Mouse (Mus musculus): ENCODE measurements around the gene Cog5.
"Not testable (repeated sequence)": the region's sequence is repeated elsewhere in the genome, so short reads cannot be mapped to it uniquely, and the experiment has no call there.

Cog5 gene

DNA sequence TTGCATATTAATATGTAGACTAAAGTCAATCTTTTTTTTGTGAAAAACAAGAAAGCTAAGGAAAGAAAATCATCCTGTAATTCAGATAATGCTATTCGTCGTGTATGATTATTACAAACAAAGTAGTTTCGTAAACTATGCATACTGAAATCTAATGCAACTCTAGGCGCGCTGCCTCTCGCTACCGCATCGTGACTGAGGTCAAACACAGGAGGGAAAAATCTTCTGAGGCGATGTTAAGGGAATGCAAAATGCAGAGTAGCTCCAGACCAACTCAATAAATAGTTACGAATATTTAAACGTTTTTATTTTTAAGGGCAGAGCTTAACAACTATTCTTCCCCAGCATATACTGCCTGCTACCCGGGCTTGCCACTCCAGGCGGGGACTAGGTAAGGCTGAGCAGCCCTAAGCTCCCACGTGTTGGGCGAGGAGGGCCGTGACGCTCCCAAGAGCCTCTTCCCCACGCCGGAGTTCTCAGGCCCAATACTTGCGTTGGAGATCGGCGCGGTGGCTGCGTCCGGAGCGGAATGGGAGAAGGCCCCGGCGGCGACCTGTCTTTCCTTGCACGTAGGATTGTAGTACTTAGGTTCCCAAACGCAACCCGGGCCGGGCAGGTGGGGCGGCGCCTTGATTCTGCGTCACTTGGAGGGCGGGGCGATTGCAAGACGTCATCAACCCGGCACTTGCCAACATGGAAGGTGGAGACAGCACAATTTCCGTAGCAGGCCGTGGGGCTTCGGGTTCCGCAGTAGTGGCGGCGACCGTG lies at the start of gene Cog5, which contains the start of gene Dus4l:
Gene Cog5, plus strand, starts transcription at position 673 of the 768 bp plus-strand sequence.
Gene Dus4l, minus strand, starts transcription at position 630 of the 768 bp plus-strand sequence.
- peak; percentile 92 for DNase-seq

DNA sequence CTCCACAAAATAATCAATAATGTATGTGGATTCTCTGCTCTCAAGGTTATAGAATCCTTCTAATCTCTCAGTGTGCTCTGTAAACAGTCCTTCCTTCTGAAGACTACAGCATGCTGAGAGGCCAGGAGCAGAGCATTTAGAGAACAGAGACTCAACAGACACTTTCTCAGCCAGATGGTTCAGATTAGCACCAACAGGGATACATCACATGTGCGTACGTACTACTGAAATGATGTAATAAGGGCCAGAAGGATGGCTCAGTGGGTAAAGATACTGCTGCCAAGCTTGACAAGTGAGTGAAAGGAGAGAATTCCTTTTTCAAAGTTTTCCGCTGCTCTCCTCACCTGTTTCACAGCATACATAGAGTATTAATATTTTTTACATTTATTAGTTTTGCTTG lies 49.8 kb upstream of the Cog5 start:
- DNase-seq = peak; percentile 51

DNA sequence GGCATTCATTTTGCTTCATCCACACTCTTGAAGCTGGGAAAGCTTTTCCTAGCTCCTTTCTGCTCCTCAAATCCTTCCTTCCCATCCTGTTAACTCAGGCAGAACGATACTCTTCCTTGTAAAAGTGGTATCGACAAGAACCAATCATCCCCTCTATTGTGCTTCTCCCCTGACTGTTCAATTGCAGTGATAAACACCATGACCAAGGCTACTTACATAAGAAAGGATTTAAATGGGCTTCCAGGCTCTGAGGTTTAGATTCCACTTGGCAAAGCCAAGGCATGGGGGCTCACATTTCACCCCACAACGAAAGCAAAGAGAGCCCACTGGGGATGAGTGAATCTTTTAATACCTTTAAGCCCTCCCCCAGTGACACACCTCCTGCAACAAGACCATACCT lies 46.5 kb upstream of the Cog5 start:
- DNase-seq = no peak

DNA sequence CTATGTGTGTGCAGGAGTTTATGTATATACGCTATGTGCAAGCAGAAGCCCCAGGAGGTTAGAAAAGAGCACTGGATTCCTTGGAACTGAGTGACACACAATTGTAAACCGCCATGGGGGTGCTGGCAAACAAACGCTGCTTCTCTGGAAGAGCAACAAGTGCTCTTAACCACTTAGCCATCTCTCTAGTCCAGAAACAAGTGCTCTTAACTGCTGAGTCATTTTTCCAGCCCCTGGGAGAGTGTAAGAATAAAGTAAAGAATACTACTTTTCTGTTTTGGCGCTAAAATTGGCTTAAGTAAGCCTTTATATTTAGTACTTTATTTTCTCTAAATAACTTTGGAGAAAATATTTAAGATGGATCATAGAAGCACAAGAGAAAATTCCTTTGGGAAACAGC lies 41.3 kb upstream of the Cog5 start:
- DNase-seq = no peak

DNA sequence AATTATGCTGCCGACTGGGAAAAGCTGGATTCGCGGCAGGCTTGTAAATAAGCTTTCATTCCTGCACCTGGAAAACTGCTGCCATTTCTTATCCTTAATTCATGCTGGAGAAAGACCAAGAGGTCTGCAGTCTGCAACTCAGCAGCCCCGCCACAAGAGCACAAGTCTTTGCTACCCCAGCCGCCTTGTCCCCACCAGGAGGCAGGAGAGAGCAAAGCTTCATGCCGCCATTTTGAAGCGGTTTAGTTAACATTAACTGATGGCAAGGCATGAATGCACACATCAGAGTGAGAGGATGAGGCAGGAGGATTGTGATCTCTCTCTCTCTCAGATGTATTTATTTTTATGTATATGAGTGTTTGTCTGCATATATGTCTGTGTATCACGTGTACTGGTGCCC lies 34.6 kb upstream of the Cog5 start:
- DNase-seq = no peak

DNA sequence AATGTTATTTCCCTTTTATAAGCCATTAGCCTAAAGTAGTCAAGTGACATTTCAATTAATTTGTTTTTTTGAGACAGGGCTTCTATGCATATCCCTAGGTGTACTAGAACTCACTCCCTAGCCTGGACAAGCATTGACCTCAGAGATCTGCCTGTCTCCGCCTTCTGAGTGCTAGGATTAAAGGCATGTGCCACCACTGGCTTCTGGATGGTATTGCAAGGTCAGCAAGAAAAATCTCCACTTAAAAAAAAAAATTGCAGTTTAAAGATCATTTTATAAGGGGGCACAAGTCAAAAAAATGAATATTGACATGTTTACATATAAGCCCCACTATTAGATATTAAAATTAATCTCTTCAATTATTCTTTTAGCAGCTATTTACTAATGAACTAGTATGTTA lies 29.7 kb upstream of the Cog5 start:
- no peak for DNase-seq

DNA sequence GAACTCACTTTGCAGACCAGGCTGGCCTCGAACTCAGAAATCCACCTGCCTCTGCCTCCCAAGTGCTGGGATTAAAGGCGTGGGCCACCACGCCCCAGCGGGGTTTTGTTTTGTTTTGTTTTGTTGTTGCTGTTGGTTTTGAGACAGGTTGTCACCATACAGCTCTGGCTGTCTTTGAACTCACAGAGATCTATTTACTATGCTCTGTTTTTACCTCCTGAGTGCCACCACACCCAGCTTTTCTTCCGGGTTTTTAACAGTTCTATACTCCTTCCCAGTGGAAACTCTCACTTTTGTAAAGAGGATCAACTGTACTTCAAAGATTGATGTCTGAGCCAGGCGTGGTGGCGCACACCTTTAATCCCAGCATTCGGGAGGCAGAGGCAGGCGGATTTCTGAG lies 26.3 kb upstream of the Cog5 start:
- not testable (repeated sequence) for DNase-seq

DNA sequence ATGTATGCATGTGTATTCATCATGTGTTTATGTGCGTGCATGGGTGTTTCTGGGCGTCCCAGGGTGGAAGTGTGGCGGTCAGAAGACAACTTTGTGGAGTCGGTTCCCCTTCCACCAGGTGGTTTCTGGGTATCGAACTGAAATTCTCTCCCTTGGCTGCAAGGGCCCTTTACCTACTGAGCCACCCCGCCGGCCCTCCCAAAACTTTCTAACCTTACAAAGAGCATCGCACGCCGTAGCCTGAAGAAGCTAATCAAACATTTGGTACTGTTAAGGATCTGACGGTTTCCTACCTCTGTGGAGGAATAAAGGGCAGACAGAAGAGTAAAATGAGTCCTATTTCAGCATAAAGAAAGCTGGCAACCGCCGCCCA lies 20.7 kb upstream of the Cog5 start:
- DNase-seq = peak; percentile 54

DNA sequence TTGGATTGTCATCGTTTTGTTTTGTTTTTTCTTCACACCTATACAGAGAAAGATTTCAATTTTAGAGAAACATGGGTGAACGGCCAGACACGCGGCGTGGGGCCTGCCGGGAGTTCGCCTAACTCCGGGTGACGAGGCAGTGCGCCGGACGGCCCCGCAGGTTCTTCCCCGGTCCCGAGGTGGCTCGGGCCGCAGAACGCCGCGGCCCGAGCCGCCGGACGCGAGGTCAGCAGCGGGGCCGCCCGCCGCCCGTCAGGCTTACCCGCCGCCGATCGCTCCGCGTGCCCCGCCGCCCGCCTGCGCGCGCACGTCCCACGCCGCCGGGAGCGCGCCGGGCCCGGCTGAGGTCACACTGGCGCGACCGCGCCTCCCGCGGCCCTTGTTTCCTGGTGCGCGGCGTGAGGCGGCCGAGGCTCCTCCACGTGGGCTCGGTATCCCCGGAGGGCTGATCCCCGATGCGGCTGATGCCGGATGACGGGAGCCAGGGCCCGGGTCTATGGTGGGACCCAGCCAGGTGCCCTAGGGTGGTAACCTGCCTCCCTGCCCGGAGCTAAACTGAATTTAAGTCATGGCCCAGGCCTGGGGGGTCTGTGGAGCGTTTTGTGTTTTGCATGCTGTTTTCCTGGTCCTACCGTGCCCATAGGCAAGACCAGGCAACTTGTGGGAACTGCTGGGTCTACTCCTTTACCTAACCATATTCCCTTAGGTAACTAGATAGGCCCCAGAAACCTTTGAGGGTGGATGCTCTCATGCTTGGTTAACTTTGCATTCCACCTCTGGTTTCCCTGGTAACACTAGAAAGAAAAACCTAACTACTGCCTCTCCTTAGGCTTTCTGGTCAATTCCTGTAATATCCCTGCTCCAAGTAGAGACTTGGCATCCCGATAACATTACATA lies 20.1 kb upstream of the Cog5 start, which contains the start of gene Bcap29:
Gene Bcap29, minus strand, starts transcription at position 316 of the 897 bp plus-strand sequence.
- peak; percentile 90 for DNase-seq

DNA sequence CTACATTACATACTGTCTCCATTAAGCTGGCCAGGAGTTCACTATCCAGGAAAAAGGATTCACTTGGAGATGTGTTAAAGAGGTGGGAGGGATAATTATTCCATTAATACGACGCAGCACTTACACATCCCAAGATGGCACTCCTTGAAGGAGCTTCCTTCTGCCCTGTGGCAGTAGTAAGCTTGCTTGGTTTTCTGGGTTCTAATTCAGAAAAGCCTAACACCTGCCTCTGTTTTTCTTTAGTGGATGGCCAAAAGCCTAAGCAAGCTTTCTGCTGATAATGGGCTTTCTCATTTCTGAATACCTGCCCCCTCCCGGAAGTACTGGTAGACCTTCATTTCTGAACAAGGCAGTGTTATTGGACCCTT lies 19.4 kb upstream of the Cog5 start:
- no peak for DNase-seq

DNA sequence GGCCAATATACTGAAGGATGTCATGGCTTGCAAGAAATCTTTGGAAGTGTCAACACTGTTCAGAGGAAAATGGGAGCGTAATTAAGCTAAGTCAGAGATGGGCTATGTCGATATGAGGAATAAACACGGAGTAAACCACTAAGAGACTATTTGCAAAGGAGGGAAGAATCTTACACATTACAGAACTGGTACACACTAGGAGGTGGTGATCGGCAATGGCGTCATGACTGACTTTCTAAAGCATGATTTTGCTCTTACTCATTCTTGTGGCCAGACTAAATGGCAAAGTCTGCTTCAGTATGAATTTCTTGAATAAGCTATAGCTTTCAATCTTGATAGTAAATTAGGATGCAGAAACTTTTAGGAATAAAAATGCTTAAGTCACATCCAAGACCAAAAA lies 1.1 kb upstream of the Cog5 start:
- DNase-seq = no peak

DNA sequence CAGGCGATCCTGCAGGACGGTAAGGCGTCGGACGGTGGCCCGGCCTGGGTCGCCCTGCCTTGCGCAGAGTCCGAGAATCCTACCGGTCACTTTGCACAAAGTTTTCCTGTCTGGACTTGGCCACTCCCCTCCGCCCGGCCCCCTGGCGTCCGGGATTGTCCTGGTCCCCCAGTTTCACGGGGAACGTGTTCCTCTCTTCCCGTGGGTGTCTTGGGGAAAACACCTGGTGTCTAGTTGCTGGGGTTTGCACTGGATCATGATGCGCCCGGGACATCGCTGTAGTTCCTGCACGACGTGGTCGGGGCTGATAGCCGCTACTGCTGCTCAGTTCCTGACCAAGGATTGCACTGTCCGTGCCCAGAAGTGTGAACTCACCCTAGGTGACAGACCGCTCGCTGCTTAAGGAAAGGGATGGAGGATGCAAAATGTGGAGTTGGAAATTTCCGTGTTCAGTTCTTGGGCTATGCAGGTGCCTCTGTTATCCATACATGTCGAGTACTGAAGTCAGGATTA lies 352 bp downstream of the Cog5 start:
- DNase-seq = no peak

DNA sequence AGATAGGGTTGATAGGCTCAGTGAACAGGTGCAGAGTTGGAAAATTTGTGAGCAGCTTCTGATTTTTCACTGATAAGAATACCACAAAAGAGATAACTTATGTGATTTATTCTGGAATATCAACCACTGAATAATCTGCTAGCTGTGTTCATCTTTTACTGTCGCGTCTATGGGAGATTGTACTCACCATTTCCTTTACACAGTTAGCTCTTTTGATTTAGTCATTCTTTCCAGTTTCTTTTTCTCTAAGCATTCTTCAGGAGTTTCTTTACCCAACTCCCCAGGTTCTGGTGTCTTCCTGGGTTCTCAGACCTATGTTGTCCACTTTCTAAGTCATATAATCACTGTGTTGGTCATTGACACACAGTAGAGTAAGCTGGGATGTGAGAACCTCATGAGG lies 2.2 kb downstream of the Cog5 start:
- no peak for DNase-seq

DNA sequence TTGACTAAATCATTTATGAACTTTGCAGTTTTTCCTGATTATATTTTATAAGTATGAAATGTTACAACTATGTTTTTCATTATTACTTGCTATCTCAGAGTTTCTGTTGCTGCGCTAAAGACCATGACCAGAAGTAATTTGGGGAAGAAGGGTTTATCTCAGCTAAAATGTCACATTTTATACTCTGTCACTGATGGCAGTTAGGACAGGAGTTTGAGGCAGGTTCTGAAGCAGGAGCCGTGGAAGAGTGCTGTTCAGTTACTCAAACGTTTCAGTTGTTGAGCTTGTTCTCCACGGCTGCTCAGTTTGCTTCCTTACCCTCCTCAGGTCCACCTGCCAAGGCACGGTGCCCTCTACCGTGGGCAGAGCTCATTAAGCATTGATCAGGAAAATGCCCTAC lies 11.3 kb downstream of the Cog5 start:
- no peak for DNase-seq

DNA sequence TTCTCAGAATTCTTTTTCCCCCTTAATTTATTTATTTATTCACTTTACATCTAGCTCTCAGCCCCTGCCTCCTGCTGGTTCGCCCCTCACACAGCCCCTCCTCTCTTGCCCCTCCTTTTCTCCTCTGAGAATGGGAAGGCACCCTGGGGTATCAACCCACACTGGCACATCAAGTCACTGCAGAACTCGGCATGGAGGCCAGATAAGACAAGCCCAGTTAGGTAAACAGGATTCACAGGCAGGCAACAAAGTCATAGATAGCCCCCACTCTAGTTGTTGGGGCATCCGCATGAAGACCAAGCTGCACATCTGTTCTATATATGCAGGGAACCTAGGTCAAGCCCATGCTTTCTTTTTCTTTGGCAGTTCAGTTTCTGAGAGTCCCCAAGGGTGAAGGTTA lies 12.5 kb downstream of the Cog5 start:
- DNase-seq = no peak

DNA sequence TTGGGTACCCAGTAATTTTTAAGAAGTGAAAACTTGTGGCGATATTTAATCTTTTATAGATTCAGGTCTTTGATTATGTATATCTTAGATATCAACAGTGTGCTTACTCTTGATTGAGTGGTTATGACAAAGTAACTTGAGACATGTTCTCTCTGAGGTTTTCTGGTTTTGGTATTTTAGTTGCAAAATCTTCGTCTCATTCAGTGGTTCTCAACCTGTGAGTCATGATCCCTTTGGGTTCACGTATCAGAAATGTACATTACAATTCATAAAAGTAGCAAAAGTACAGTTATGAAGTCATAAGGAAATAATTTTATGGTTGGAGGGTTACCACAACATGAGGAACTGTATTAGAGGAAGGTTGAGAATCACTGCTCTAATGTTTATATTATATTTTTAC lies 32.0 kb downstream of the Cog5 start:
- no peak for DNase-seq

DNA sequence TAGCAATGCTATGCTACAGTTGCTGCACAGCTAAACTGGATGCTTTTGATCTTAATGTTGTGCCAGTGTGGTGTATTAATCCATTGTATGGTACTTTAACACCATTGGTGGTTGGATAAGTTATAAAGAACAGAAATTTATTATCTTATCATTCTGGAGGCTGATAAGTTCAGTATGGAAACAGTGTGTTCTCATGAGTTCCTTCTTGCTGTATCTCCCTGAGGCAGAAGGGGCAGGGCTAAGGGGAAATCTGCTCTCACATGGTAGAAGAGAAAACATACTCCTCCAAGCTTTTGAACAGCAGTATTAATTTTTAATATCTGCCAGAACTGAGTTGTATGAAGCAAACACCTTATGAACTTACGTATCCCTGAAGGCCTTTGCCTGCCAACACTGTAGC lies 38.6 kb downstream of the Cog5 start:
- no peak for DNase-seq

DNA sequence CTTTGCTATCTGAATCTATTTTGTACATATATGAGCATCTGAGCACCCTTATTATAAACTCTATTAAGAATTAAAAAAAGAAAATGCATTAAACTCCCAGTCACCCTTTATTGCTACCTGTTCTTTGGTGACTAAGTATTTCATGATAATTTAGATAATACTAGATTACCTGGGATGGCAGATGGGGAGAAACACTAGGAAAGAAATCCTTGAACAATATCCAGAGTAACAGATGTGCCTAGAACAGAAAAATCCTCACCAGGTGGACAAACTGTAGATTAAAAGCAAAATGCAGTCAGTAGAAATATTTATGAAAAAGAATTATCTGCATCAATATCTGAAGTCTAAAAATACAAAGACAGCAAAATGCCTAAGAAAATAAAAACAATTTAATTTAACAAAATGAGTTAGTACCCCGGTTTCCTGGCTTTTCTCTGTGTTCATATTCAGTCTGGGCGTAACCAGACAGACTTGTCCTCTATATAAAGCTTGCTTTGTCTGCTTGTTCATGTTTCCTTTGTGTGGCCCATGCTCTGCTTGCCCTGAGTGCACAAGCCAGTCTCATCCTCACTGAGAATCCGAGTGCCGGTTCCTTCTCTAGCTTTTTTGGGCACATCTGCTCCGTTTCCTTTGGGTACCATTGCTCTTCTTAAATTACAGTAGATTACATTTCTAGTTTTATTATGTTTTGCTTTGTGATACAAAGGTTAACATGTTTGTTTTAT lies 46.1 kb downstream of the Cog5 start:
- DNase-seq = peak; percentile 25

DNA sequence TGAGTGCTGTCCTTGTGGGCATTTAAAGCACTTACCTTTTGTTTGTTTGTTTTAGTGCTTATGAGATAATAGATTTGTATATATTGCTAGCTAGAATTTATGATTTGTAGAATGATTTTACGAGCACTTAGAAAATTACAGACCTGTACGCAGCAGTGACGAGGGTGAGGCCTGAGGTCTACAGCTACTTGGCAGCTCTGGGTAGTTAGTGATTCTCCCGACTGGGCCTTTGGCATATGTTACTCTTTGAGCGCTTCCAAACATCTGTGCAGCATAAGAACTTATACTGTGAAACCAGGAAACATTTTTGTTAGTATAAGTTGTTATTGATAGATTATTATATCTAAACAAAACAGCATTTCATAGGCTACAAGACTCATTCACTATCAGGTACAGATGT lies 46.7 kb downstream of the Cog5 start:
- no peak for DNase-seq

DNA sequence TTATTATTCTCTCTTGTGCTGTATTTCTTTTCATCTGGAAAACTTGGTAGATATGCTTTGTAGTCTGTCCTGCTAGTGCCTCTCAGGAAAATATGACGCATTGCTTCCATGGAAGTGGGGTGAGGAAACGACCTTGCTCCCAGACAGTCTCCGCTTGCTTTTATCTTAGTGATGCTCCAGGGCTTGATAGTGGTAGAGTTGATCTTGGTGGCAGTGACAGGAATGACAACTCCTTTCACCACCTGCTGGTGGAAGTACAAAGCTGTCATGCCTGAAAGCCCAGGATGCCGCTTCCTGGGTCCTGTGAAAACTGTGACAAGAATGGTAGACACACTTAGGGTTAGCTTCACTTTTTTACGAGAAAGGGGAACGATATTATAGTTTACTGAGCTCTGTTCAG lies 49.2 kb downstream of the Cog5 start:
- no peak for DNase-seq

DNA sequence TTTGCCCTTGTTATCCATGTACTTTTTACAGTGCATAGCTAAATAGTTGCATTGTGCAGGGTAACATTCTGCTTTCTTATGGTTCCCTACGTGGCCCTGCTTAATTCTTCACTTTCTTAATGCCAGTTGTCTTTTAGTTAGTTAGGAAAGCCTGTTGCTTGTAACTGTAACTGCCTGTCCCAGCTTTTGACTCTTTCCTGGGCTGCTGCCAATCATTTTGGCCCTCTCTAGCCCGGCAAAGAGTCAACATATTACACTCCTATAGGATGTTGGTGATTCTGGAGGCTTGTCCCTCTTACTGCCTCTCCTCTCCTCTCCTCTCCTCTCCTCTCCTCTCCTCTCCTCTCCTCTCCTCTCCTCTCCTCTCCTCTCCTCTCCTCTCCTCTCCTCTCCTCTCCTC lies 51.5 kb downstream of the Cog5 start:
- no peak for DNase-seq

DNA sequence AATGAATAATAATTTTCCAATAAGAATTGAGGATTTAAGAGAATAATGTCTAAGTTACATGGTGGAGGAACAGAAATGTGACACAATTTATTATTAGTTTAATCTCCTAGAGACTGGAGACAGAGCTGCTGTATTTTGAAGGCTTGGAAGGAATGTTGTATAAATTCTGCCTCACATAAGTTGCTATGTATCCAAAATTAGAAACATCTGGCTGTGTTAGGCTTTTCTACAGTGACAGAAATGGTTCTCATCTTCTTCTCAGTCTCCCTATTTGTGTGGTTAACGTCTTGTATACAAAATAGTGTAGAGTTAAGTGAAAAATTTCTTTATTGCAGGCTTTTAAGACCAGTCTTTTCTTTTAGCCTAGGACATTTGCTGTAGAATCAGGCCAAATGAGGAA lies 52.9 kb downstream of the Cog5 start:
- no peak for DNase-seq

DNA sequence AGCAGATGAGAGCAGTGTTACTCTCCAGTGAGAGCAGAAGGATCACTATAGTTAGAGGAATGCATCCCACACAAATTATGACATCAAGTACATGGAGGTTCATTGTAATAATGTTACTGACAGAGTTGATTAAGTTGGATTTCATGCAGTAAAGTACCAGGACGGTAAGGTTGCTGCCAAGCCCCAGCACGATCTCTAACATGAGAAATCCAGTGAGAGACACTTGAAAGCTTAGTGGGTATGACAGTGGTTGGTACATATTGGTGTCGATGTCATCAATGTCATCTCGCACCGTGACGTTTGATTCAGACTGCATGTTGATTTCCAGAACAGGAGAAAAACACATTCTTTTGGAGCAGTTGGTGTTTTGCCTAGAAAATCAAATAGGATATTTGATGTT lies 55.0 kb downstream of the Cog5 start:
- DNase-seq = no peak

Measured in embryo, embryonic 11 days (tissue).